8 mouse cellular contexts compared by ENCODE assay signal in the genomic region with DNA sequence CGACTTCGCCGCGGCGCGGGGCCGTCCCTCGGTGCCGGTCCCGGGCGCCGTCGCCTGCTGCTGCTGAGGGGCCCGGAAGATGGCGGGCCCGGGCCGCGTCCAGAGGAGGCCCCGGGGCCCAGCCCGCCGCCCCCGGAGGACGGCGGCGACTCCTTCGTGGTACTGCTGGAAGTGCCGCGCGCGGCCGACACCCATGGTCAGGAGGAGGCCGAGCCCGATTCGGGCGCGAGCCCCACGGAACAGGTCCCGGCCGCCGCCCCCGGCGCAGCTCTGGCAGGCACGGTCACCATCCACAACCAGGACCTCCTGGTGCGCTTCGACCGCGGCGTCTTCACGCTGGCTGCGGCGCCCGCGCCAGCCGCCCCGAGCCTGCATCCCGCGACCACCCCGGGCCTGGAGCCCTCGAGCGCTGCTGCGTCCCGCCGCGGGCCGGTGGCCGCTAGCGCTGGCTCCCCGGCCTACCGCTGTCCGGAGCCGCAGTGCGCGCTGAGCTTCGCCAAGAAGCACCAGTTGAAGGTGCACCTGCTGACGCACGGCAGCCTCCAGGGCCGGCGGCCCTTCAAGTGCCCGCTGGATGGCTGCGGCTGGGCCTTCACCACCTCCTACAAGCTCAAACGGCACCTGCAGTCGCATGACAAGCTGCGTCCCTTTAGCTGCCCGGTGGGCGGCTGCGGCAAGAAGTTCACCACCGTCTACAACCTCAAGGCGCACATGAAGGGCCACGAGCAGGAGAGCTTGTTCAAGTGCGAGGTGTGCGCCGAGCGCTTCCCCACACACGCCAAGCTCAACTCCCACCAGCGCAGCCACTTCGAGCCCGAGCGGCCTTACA. TPM values are rescaled to one million over a fixed set of nuclear protein-coding genes. Genes with fewer than 3 reads are reported as not detected.
DNase-seq lines count a peak whose midpoint lies in the region; ATAC-seq and TF ChIP-seq lines count a peak whose summit lies in the region.

No protein-coding gene starts in this region.

- peak; percentile 83 for ATAC-seq in forebrain, embryonic 13.5 days

- peaks cover 2% of the 10 kb centered on the region; the same call in 1 of the 2 replicates for H3K27me3 ChIP-seq in forebrain, embryonic 13.5 days

- TF ChIP-seq CTCF in bone marrow macrophage, adult 2 months (IDR thresholded peaks at IDR 0.05; ENCODE audit: low read depth, low read length) = no peak

- H3K36me3 ChIP-seq in forebrain, embryonic 13.5 days (ENCODE audit: poor library complexity, severe bottlenecking) = peaks cover 25% of the 10 kb centered on the region

- peak overlapping the region; percentile 49 for H3K27ac ChIP-seq in bone marrow macrophage, adult 2 months (ENCODE audit: insufficient read depth, low read depth, low read length)
- H3K27ac ChIP-seq in forebrain, embryonic 13.5 days = peak overlapping the region; percentile 85

- peak overlapping the region; percentile 89 for H3K4me3 ChIP-seq in bone marrow macrophage, adult 2 months (ENCODE audit: insufficient read depth, low read length)
- H3K4me3 ChIP-seq in forebrain, embryonic 13.5 days = peak overlapping the region; percentile 94

- under 1% methylated on average over 91 of the region's 98 CpGs for WGBS in forebrain, embryonic 13.5 days

- H3K4me1 ChIP-seq in bone marrow macrophage, adult 2 months (ENCODE audit: control insufficient read depth, insufficient read depth, low read length) = peaks cover 15% of the 10 kb centered on the region
- H3K4me1 ChIP-seq in forebrain, embryonic 13.5 days = peaks cover 30% of the 10 kb centered on the region

- H3K9me3 ChIP-seq in forebrain, embryonic 13.5 days (replicated peaks) = no peaks in the 10 kb centered on the region

- TF ChIP-seq POLR2A in bone marrow macrophage, adult 2 months (IDR thresholded peaks at IDR 0.05; ENCODE audit: borderline replicate concordance, low read depth, low read length) = no peak

- H3K4me2 ChIP-seq in forebrain, embryonic 13.5 days = peak overlapping the region; percentile 99

- DNase-seq in adrenal gland, adult (ENCODE audit: inconsistent age in 2 of 2, low spot score in 1 of 2) = peak; percentile 64 to 82
- DNase-seq in adrenal gland, adult 8-10 months = no peak
- peak; percentile 60 for DNase-seq in induced T-regulatory cell, adult 2 months (ENCODE audit: low read depth)
- DNase-seq in left cerebral cortex, postnatal 4 days = peak; percentile 52
- peak; percentile 45 for DNase-seq in mesoderm, embryonic 11.5 days (ENCODE audit: low read depth, low spot score)
- peak; percentile 48 to 50 for DNase-seq in spleen, postnatal 10 days (ENCODE audit: low spot score in 2 of 2)

- H3K9ac ChIP-seq in forebrain, embryonic 13.5 days = peak overlapping the region; percentile 91

- intact Hi-C loops in left cerebral cortex, postnatal 4 days (cut with DNase I) = no loop called here

RNA-seq across cellular contexts. Expression of a gene that starts 0.6 kb away (rescaled TPM):
- total RNA-seq in adrenal gland, adult 8-10 months (2022) = 10 to 100 TPM; 23.2 to 35.3 (median 27.3) TPM
- polyA plus RNA-seq in bone marrow macrophage, adult 2 months (2012; ENCODE audit: insufficient read depth, insufficient read length, missing spikeins) = 9.7 and 12.2 TPM in 2 replicates
- polyA plus RNA-seq in forebrain, embryonic 13.5 days (2015; fragmentation: Nextera tagmentation; extraction: Ambion mirVana) = 9.1 and 10.3 TPM in 2 replicates
- 10 to 100 TPM; 27.6 to 30.1 TPM for total RNA-seq in left cerebral cortex, postnatal 4 days (2021)

RNA-seq across cellular contexts. Expression of a gene that starts 36.9 kb away (rescaled TPM):
- total RNA-seq in adrenal gland, adult 8-10 months (2022) = under 1 TPM in 3 of 4 experiments, not detected in 1; 0.15 to 0.24 (median 0.17) TPM
- not detected in 2 replicates for polyA plus RNA-seq in bone marrow macrophage, adult 2 months (2012; ENCODE audit: insufficient read depth, insufficient read length, missing spikeins)
- not detected in 2 replicates for polyA plus RNA-seq in forebrain, embryonic 13.5 days (2015; fragmentation: Nextera tagmentation; extraction: Ambion mirVana)
- total RNA-seq in left cerebral cortex, postnatal 4 days (2021) = not detected

RNA-seq across cellular contexts. Expression of a gene that starts 45.0 kb away (rescaled TPM):
- under 1 TPM in 1 of 4 experiments, not detected in 3; 0.30 TPM for total RNA-seq in adrenal gland, adult 8-10 months (2022)
- polyA plus RNA-seq in bone marrow macrophage, adult 2 months (2012; ENCODE audit: insufficient read depth, insufficient read length, missing spikeins) = not detected in 2 replicates
- polyA plus RNA-seq in forebrain, embryonic 13.5 days (2015; fragmentation: Nextera tagmentation; extraction: Ambion mirVana) = 0.18 TPM in 1 of 2 replicates, not detected in the other
- not detected for total RNA-seq in left cerebral cortex, postnatal 4 days (2021)

RNA-seq across cellular contexts. Expression of a gene that starts 58.7 kb away (rescaled TPM):
- 1 to 10 TPM in 1 of 4 experiments, under 1 TPM in 2, not detected in 1; 0.23 to 2.5 (median 0.30) TPM for total RNA-seq in adrenal gland, adult 8-10 months (2022)
- polyA plus RNA-seq in bone marrow macrophage, adult 2 months (2012; ENCODE audit: insufficient read depth, insufficient read length, missing spikeins) = not detected in 2 replicates
- polyA plus RNA-seq in forebrain, embryonic 13.5 days (2015; fragmentation: Nextera tagmentation; extraction: Ambion mirVana) = 3.1 TPM in 2 replicates
- total RNA-seq in left cerebral cortex, postnatal 4 days (2021) = 1 to 10 TPM; 6.7 to 8.5 TPM
